Mouse (Mus musculus): ENCODE measurements around the gene Fignl1.

Fignl1 gene

DNA sequence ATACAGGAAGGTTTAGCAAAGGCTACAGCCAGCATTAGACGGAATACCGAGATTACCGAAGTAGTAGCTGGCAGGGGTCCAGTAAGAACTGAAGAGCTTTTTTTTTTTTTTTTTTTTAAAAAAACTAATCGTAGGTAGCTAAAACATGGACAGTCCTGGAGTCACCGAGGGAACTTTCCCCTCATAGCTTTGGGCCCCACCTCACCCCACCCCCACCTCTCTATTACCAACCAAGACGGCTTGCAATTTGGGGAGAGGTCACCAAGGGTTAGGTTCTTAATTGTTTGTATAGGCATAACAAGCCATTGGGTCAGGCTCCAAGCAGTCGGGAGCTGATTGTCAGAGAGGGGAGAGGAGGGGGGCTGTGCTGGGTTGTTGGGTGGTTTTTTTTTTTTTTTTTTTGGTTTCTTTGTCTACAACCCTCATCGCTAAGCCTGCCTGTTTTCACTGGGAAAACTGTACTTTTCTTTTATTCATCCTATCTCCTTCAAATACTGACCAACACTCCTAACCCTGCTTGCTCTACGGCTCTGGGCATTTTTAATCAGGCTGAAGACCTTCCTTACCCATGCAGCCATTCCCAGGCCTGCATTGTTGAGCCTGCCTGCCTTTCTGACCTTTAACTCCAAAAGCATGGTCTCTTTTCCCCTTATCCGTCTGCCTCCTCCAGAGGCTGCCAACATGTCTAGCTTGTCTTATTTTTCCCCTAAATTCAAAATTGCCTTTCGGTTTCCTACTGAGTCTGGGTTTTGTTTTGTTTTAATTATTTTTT is 828 bp upstream of the Fignl1 start:
- DNase-seq (ENCODE audit: low spot score in 2 of 2): no peak

- DNase-seq (ENCODE audit: low spot score in 2 of 2): no peak
Observed at GRCm38 (mm10) chr11:11808035-11808819, 535 bp downstream of the Fignl1 start.

DNA sequence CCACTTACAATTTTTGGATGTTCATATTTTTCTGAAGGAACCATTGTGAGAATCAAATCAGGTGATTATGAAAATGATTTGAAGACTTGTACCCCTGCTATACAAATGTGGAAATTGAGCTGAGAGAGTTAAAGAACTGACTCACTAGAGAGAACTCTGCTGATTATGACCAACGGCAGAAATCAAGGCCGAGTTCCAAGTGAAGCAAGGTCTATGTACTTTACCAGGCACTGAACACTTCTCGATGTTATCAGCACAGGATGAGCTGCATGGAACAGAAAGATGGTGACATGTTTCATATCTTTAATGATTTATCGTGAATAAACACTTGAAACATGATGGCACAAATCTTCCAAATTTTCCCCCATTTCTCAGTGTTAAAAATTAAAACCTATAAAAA is 2.8 kb downstream of the Fignl1 start:
- no peak for DNase-seq (ENCODE audit: low spot score in 2 of 2)

DNA sequence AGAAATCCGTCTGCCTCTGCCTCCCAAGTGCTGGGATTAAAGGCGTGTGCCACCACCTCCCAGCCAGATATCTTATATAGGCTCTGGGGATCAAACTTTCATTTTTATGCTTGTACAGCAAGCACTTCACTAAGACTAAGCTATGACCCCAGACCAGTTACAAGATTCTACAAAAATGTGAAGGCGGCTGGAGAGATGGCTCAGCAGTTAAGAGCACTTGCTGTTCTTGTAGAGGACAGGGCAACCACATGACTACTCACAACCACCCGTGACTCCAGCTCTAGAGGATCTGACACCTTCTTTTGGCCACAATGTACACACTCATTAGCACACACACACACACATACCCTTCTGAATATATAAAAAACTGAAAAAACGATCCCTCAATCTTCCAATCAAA is 4.3 kb downstream of the Fignl1 start:
- DNase-seq (ENCODE audit: low spot score in 2 of 2): no peak

DNA sequence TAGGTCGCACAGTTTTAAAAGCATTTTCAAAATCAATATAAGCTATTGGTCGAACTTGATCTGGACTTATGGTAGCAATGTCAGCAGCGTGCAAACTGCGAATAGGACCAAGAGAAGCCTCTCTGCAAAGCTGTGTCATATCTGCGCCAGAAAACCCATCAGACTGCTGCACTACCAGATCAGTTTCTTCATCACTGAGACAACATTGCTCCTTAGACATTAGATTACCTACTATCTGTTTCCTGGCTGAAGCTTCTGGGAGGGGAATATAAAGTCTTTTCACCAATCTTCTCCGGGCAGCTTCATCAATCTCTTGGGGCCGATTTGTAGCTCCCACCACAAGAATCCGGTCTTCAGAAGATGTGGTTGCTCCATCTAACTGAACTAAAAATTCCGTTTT is 7.7 kb downstream of the Fignl1 start:
- DNase-seq (ENCODE audit: low spot score in 2 of 2): no peak

- DNase-seq (ENCODE audit: low spot score in 2 of 2): no peak
Observed at GRCm38 (mm10) chr11:11800304-11800703, 8.5 kb downstream of the Fignl1 start.

DNA sequence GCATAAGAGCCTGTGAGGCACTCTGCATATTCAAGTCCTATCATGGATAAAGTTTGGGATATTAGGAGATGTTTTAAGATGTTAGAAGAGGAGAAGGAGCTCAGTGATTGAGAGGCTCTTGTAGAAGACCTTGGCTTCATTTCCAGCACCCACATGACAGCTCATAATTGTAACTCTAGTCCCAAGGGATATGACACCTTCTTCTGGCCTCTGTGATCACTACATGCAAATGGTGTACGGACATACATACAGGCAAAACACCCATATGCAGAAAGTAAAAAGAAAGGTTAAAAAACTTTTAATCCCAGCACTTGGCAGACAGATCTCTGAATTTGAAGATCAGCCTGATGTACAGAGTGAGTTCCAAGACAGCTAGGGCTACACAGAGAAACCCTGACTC is 10.1 kb downstream of the Fignl1 start:
- no peak for DNase-seq (ENCODE audit: low spot score in 2 of 2)

GRCm38 (mm10) chr11:11794626-11795025 is 14.1 kb downstream of the Fignl1 start:
- DNase-seq (ENCODE audit: low spot score in 2 of 2): no peak

DNA sequence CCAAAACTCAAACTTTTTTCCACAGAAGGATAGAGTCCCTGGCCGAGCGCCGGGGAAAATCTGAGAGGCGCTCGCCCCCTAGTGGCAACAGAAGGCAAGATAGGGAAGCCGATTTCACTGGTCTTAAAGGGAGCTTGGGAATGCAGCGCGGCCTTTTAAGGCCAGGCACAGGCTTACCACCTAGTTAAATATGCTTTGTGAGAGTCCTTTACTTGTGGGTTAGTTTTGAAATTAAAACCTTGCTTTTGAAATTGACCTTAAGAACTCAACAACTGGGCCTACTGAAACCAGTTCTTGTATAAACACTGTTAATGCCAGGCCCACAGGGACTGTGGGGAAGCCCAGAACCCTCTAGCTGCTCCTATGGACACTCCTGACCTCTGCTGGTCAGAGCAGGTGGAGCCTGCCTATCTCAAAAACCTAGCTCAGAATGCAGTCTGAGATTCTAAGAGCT is 20.2 kb downstream of the Fignl1 start:
- DNase-seq (ENCODE audit: low spot score in 2 of 2): peak; percentile 56 to 67

GRCm38 (mm10) chr11:11785457-11785856 is 23.3 kb downstream of the Fignl1 start:
- no peak for DNase-seq (ENCODE audit: low spot score in 2 of 2)

GRCm38 (mm10) chr11:11781728-11782127 is 27.0 kb downstream of the Fignl1 start:
- DNase-seq (ENCODE audit: low spot score in 2 of 2): no peak

DNA sequence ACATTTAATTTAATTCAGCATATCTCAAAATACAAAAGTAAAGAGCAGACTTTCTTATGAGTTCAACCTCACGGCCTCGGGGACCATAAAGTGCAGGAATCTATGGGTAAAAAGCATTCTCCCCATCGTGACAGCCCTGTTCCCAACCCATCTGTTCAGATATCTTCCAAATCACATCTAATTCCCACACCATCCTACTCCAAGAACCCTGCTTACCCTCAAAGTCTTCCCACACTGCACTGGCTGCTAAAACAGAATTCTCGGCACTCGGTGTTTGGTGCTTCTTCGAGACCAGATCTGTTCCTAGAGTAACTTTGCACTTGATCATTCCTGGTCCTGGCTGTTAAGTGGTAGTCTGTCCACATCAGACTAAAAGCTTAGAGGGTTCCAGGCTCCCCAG is 30.4 kb downstream of the Fignl1 start:
- DNase-seq (ENCODE audit: low spot score in 2 of 2): peak in 1 of 2 experiments; percentile 7

- no peak for DNase-seq (ENCODE audit: low spot score in 2 of 2)
Observed at GRCm38 (mm10) chr11:11777796-11778195, 31.0 kb downstream of the Fignl1 start.

DNA sequence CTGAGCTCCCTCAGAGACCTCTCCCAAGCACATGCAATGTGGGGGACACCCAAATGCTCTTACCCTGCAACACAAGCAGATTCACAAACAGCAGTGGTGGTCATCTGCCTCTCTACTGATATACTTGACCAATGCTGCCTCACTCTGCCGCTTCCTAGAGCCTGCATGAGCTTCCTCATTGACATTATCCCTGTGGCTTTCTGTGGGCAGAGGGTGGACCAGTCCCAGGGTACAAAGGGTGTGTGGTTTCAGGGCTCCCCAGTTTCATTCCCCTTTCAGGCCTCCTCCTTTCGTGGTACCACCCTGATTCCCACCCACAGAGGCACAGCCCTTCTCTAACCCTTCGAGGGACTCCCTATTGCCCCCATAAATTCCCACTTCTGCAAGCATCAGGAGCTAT is 31.5 kb downstream of the Fignl1 start:
- DNase-seq (ENCODE audit: low spot score in 2 of 2): no peak

DNA sequence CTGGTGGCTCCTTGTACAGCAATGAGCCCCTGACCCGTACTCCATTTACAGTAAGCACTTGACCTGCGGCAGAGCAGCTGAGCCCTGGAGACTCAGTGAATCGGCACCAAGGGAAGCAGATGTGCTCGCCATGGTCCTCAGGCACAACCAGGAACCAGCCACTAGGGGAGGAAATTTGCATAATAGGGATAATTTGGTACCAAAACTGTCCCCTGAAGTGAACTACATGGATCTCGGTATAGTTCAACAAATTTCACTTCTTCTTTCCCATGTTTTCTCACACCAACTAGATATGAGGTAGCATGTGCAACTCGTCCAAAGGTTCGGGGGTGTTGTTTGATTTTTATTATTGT is 32.0 kb downstream of the Fignl1 start:
- DNase-seq (ENCODE audit: low spot score in 2 of 2): no peak

GRCm38 (mm10) chr11:11776071-11776821 is 32.5 kb downstream of the Fignl1 start:
- no peak for DNase-seq (ENCODE audit: low spot score in 2 of 2)

DNA sequence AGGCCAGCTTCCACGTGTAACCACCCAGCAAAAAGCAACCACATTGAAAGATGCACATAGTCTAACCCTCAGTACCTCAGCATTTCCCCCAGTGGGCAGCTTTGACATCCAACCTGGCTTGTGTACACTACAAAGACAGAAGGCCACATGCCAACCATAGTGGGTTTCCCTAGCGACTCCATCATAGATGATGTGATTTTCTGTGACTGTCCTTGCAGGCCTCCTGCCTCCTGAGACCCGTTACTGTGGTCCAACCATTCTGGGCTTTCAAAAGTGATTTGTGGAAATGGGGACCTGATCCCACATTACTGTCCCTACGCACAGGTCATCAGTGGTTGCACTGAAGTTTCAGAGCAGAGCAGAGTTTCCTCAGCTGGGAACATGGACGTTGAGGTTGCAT is 33.9 kb downstream of the Fignl1 start:
- DNase-seq (ENCODE audit: low spot score in 2 of 2): no peak

DNA sequence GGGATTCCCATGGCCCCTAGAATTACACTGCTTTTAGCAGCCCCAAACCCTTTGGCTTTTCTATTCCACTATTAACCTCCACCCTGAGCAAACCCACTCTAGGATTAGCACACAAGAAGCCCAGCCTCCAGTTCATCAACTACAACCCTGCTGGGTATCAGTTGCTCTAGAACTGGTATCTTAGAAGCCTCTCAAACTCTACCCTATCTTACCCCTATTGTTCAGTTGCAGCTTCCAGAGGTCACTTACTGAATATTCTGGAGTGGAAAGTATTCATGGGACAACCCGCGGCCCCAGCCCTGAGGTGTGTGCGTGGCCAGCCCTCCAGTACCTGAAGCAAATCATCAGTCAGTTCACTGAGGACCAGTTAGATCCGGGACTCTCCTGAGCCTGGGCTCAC is 34.4 kb downstream of the Fignl1 start:
- no peak for DNase-seq (ENCODE audit: low spot score in 2 of 2)

DNA sequence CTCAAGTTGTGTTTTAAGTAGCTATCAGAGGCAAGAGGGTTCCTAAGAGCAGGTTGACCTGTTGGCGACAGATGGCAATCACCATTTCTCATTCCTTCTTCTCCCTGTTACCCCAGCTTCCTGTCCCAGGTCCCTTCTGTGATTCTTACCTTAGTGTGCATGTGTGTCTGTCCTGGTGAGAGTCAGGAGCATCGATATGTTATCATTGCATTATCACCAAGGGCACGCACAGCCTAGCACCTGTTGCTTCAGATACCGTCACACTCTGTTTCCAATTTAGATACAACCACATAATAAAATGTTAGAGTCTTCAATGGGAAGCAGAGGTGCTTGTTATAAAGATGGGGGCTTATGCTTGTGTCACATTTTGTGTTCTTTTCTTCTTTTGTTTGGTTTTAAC is 36.6 kb downstream of the Fignl1 start:
- DNase-seq (ENCODE audit: low spot score in 2 of 2): no peak

DNA sequence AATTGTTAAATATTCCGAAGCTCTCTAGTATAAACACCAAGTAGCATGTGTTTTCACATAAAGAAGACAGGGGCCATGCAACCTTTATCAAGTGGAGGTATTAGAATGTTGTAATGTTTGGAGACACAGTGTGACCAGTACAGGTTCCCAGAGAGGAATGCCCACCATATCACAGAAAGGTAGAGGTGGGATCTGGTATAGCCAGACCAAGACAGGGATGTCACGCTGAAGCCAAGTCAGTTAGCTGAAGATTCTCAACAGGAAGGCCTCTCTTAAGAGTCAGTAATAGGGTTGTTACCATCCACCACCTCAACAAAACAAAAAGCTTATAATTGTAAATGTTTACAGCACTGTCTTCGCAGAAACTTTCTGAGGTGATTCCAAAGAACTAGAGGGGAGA is 38.1 kb downstream of the Fignl1 start:
- no peak for DNase-seq (ENCODE audit: low spot score in 2 of 2)

DNA sequence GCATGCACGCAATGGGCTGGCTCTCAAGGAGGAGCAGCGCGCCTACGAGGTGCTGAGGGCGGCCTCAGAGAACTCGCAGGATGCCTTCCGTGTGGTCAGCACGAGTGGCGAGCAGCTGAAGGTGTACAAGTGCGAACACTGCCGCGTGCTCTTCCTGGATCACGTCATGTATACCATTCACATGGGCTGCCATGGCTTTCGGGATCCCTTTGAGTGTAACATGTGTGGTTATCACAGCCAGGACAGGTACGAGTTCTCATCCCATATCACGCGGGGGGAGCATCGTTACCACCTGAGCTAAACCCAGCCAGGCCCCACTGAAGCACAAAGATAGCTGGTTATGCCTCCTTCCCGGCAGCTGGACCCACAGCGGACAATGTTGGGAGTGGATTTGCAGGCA is 39.5 kb downstream of the Fignl1 start:
- DNase-seq (ENCODE audit: low spot score in 2 of 2): no peak

DNA sequence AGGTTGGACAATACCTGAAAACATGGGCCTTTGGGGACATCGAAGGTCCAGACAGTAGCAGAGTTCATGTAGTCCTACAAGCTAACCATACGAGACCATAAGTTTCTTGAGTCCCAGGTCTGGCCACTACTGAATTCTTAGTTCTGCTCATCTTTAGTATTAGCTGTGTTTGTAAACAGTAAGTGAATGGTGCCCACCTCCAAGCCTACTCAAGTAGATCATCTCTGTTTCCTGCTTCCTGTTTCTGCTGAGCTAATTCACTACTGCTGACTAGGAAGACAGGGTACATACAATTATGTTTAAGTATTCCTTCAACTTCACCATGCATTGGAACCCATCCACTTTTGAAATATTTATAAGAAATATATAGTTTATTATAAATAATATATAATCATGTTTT is 40.7 kb downstream of the Fignl1 start:
- no peak for DNase-seq (ENCODE audit: low spot score in 2 of 2)

DNA sequence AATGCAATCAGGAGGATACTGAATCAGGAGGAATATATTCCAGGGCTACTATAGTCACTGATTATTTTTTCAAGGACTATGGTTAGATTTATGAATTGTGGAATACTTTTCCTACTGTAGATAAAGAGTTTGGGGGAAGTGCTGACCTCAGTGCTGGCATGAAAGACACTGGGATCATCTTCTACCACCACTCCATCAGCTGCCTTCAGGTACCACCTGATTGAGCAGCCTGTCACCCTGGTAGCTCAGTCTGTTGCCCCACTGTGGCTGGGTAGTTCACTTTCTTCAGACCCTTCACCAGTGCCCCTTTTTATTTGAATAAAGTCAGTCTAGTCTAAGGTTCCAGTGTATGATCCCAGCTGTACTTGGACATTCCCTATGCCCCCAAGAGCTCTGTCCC is 42.0 kb downstream of the Fignl1 start:
- DNase-seq (ENCODE audit: low spot score in 2 of 2): no peak
